Mouse (Mus musculus) MEL (cell line): ENCODE results near the gene Ebf3.

ENCODE experiments used
- CHD1 ChIP-seq: IDR thresholded peaks from 2 replicates; pipeline ENCODE4 v1.6.1; 2012; ENCODE audit warnings: low read depth, mild to moderate bottlenecking, inconsistent platforms, low read length, improper control_type of control experiment
- CHD2 ChIP-seq: IDR thresholded peaks from 2 replicates; pipeline ENCODE4 v1.6.1; 2011; ENCODE audit warnings: low read length, improper control_type of control experiment
- CTCF ChIP-seq, 3 experiments: IDR thresholded peaks in 2 of 3; conservative IDR thresholded peaks in 1 of 3; 2 replicates each; pipeline ENCODE4 v1.5.1; 2011 to 2012; ENCODE audit warnings: low read length in 3 of 3, low read depth in 2 of 3, mild to moderate bottlenecking in 2 of 3, improper control_type of control experiment in 1 of 3, inconsistent platforms in 1 of 3, mixed read lengths in 1 of 3, moderate library complexity in 1 of 3; ENCODE audit not compliant: control insufficient read depth in 1 of 3, insufficient read depth in 1 of 3, poor library complexity in 1 of 3, severe bottlenecking in 1 of 3
- HCFC1 ChIP-seq: IDR thresholded peaks from 2 replicates; pipeline ENCODE4 v1.6.1; 2012; ENCODE audit warnings: low read depth, mild to moderate bottlenecking, inconsistent platforms, low read length, improper control_type of control experiment, moderate library complexity
- JUND ChIP-seq: IDR thresholded peaks from 2 replicates; pipeline ENCODE4 v1.6.1; 2011; ENCODE audit warnings: low read depth, mild to moderate bottlenecking, improper control_type of control experiment, low read length
- KAT2A ChIP-seq: conservative IDR thresholded peaks from 2 replicates; pipeline ENCODE4 v1.6.1; 2012; ENCODE audit warnings: low read depth, low read length, improper control_type of control experiment, inconsistent platforms
- POLR2A ChIP-seq, 2 experiments: IDR thresholded peaks; 2 replicates each; pipeline ENCODE4 v1.6.1; 2011 to 2012; ENCODE audit warnings: low read length in 2 of 2, mild to moderate bottlenecking in 2 of 2, control low read depth in 1 of 2, improper control_type of control experiment in 1 of 2, low read depth in 1 of 2, moderate library complexity in 1 of 2; ENCODE audit not compliant: control insufficient read depth in 1 of 2, insufficient read depth in 1 of 2, poor library complexity in 1 of 2
- POLR2AphosphoS2 ChIP-seq: IDR thresholded peaks from 2 replicates; pipeline ENCODE4 v1.6.1; 2011; ENCODE audit warnings: low read length, improper control_type of control experiment
- SIN3A ChIP-seq: IDR thresholded peaks from 2 replicates; pipeline ENCODE4 v1.6.1; 2012; ENCODE audit warnings: low read length, improper control_type of control experiment, inconsistent platforms
- SMC3 ChIP-seq: IDR thresholded peaks from 2 replicates; pipeline ENCODE4 v1.6.1; 2011; ENCODE audit warnings: low read depth, low read length, improper control_type of control experiment
- TCF12 ChIP-seq: IDR thresholded peaks from 2 replicates; pipeline ENCODE4 v1.6.1; 2014; ENCODE audit warnings: low read depth, mild to moderate bottlenecking, inconsistent platforms, low read length, improper control_type of control experiment, moderate library complexity
- ZC3H11A ChIP-seq: IDR thresholded peaks from 2 replicates; pipeline ENCODE4 v1.6.1; 2012; ENCODE audit warnings: low read depth, mild to moderate bottlenecking, inconsistent platforms, low read length, improper control_type of control experiment

GRCm38 (mm10) chr7:137295612-137296011, 18.6 kb downstream of the Ebf3 start:
- no peak for TF ChIP-seq HCFC1
- no peak for TF ChIP-seq CHD2
- no peak for TF ChIP-seq CHD1
- no peak for TF ChIP-seq SIN3A
- no peak for TF ChIP-seq JUND
- no peak for TF ChIP-seq POLR2A (IDR thresholded peaks at IDR 0.05; ENCODE audit: control insufficient read depth in 1 of 2, insufficient read depth in 1 of 2, low read depth in 1 of 2, low read length in 2 of 2, poor library complexity in 1 of 2)
- TF ChIP-seq CTCF (IDR thresholded peaks at IDR 0.05 in 2 of 3, conservative IDR thresholded peaks at IDR 0.05 in 1 of 3; ENCODE audit: control insufficient read depth in 1 of 3, insufficient read depth in 1 of 3, low read depth in 2 of 3, low read length in 3 of 3, poor library complexity in 1 of 3, severe bottlenecking in 1 of 3) = no peak
- no peak for TF ChIP-seq KAT2A
- no peak for TF ChIP-seq ZC3H11A
- TF ChIP-seq POLR2AphosphoS2 = no peak
- no peak for TF ChIP-seq TCF12
- no peak for TF ChIP-seq SMC3
